Mouse (Mus musculus): ENCODE measurements at regions not wholly inside any gene's neighbourhood (a gene's known extent, or its start where the extent isn't known, plus 50 kb on each side); places are given as distances from the start of the nearest gene placed in this dataset.

GRCm38 (mm10) chr4:55763112-55763511 lies 230.8 kb upstream of the Klf4 start:
- no peak for DNase-seq (ENCODE audit: low spot score in 2 of 2)

GRCm38 (mm10) chr4:55762389-55762788 lies 230.1 kb upstream of the Klf4 start:
- no peak for DNase-seq (ENCODE audit: low spot score in 2 of 2)

- no peak for DNase-seq (ENCODE audit: low spot score in 2 of 2)
Measured at GRCm38 (mm10) chr4:55757148-55757927, 225.1 kb upstream of the Klf4 start.

GRCm38 (mm10) chr4:55749949-55750600 lies 217.8 kb upstream of the Klf4 start:
- DNase-seq (ENCODE audit: low spot score in 2 of 2): no peak

- DNase-seq (ENCODE audit: low spot score in 2 of 2): no peak
Measured at GRCm38 (mm10) chr4:55741355-55741754, 209.1 kb upstream of the Klf4 start.

- DNase-seq (ENCODE audit: low spot score in 2 of 2): no peak
Measured at GRCm38 (mm10) chr4:55740062-55740461, 207.8 kb upstream of the Klf4 start.

- no peak for DNase-seq (ENCODE audit: low spot score in 2 of 2)
Measured at GRCm38 (mm10) chr4:55738714-55739113, 206.4 kb upstream of the Klf4 start.

GRCm38 (mm10) chr4:55735453-55735852 lies 203.2 kb upstream of the Klf4 start:
- DNase-seq (ENCODE audit: low spot score in 2 of 2): no peak

- no peak for DNase-seq (ENCODE audit: low spot score in 2 of 2)
Measured at GRCm38 (mm10) chr4:55734331-55734730, 202.1 kb upstream of the Klf4 start.

GRCm38 (mm10) chr4:55733223-55733622 lies 201.0 kb upstream of the Klf4 start:
- DNase-seq (ENCODE audit: low spot score in 2 of 2): no peak

- DNase-seq (ENCODE audit: low spot score in 2 of 2): peak; percentile 30 to 35
Measured at GRCm38 (mm10) chr4:55732006-55732405, 199.7 kb upstream of the Klf4 start.

GRCm38 (mm10) chr4:55730266-55730665 lies 198.0 kb upstream of the Klf4 start:
- no peak for DNase-seq (ENCODE audit: low spot score in 2 of 2)

- no peak for DNase-seq (ENCODE audit: low spot score in 2 of 2)
Measured at GRCm38 (mm10) chr4:55727178-55727577, 194.9 kb upstream of the Klf4 start.

GRCm38 (mm10) chr4:55726081-55726480 lies 193.8 kb upstream of the Klf4 start:
- DNase-seq (ENCODE audit: low spot score in 2 of 2): no peak

- DNase-seq (ENCODE audit: low spot score in 2 of 2): no peak
Measured at GRCm38 (mm10) chr4:55724286-55724685, 192.0 kb upstream of the Klf4 start.

GRCm38 (mm10) chr4:55723124-55723523 lies 190.9 kb upstream of the Klf4 start:
- no peak for DNase-seq (ENCODE audit: low spot score in 2 of 2)

GRCm38 (mm10) chr4:55722388-55722787 lies 190.1 kb upstream of the Klf4 start:
- no peak for DNase-seq (ENCODE audit: low spot score in 2 of 2)

- DNase-seq (ENCODE audit: low spot score in 2 of 2): peak in 1 of 2 experiments; percentile 25
Measured at GRCm38 (mm10) chr4:55721834-55722233, 189.6 kb upstream of the Klf4 start.

- DNase-seq (ENCODE audit: low spot score in 2 of 2): peak; percentile 37 to 38
Measured at GRCm38 (mm10) chr4:55718438-55718837, 186.2 kb upstream of the Klf4 start.

- DNase-seq (ENCODE audit: low spot score in 2 of 2): no peak
Measured at GRCm38 (mm10) chr4:55716161-55716651, 183.9 kb upstream of the Klf4 start.

GRCm38 (mm10) chr4:55711500-55712341 lies 179.5 kb upstream of the Klf4 start:
- DNase-seq (ENCODE audit: low spot score in 2 of 2): no peak

GRCm38 (mm10) chr4:55710476-55710875 lies 178.2 kb upstream of the Klf4 start:
- no peak for DNase-seq (ENCODE audit: low spot score in 2 of 2)

All from adrenal gland, adult 18-20 months (tissue).